Mouse (Mus musculus) MEL (cell line): Measurements from ENCODE around the gene Fos. TPM values are rescaled to one million over a fixed set of nuclear protein-coding genes. Genes with fewer than 3 reads are reported as not detected.

ENCODE experiments used
- DNase-seq: peaks from one replicate; pipeline ENCODE4 v3.0.0; 2011; ENCODE audit warnings: low read depth, low spot score
- H3K27ac ChIP-seq: 2 replicates; pipeline ENCODE4 v1.5.1; 2012; ENCODE audit warnings: low read depth, mild to moderate bottlenecking, control low read depth, low read length, moderate library complexity; ENCODE audit not compliant: control insufficient read depth
- H3K27me3 ChIP-seq, 2 experiments: fragments of 150-350 bp in 1 of 2; sonication (generic) in 1 of 2; 2 replicates each; pipeline ENCODE4 v1.6.1; 2012; ENCODE audit warnings: low read length in 2 of 2, mild to moderate bottlenecking in 2 of 2, improper control_type of control experiment in 1 of 2, moderate library complexity in 1 of 2; ENCODE audit not compliant: insufficient read depth in 2 of 2, control insufficient read depth in 1 of 2
- H3K36me3 ChIP-seq, 2 experiments: 2 replicates each; pipeline ENCODE4 v1.6.1; 2012 to 2014; ENCODE audit warnings: low read length in 2 of 2, improper control_type of control experiment in 1 of 2, inconsistent platforms in 1 of 2, mild to moderate bottlenecking in 1 of 2; ENCODE audit not compliant: insufficient read depth in 2 of 2, control insufficient read depth in 1 of 2
- H3K4me1 ChIP-seq, 2 experiments: fragments of 150-350 bp in 1 of 2; sonication (generic) in 1 of 2; 2 replicates each; pipeline ENCODE4 v1.6.1; 2012; ENCODE audit warnings: low read length in 2 of 2, improper control_type of control experiment in 1 of 2, mild to moderate bottlenecking in 1 of 2; ENCODE audit not compliant: insufficient read depth in 2 of 2, control insufficient read depth in 1 of 2
- H3K4me3 ChIP-seq, 2 experiments: fragments of 150-350 bp in 1 of 2; sonication (generic) in 1 of 2; 2 replicates each; pipeline ENCODE4 v1.5.1; 2012; ENCODE audit warnings: low read depth in 2 of 2, low read length in 2 of 2, mild to moderate bottlenecking in 2 of 2, moderate library complexity in 2 of 2, control low read depth in 1 of 2, improper control_type of control experiment in 1 of 2; ENCODE audit not compliant: control insufficient read depth in 1 of 2, insufficient read depth in 1 of 2
- H3K79me2 ChIP-seq: 2 replicates; pipeline ENCODE4 v1.6.1; 2012; ENCODE audit warnings: mild to moderate bottlenecking, low read length, moderate library complexity; ENCODE audit not compliant: control insufficient read depth, poor library complexity, insufficient read depth
- H3K9ac ChIP-seq: 2 replicates; pipeline ENCODE4 v1.6.1; 2012; ENCODE audit warnings: low read depth, mild to moderate bottlenecking, control low read depth, low read length, moderate library complexity; ENCODE audit not compliant: control insufficient read depth, poor library complexity, severe bottlenecking
- H3K9me3 ChIP-seq: fragments of 150-350 bp; sonication (generic); replicated peaks from 2 replicates; pipeline ENCODE4 v1.6.1; 2012; ENCODE audit warnings: mild to moderate bottlenecking, low read length, improper control_type of control experiment, moderate library complexity; ENCODE audit not compliant: insufficient read depth
- CHD1 ChIP-seq: IDR thresholded peaks from 2 replicates; pipeline ENCODE4 v1.6.1; 2012; ENCODE audit warnings: low read depth, mild to moderate bottlenecking, inconsistent platforms, low read length, improper control_type of control experiment
- CHD2 ChIP-seq: IDR thresholded peaks from 2 replicates; pipeline ENCODE4 v1.6.1; 2011; ENCODE audit warnings: low read length, improper control_type of control experiment
- E2F4 ChIP-seq: IDR thresholded peaks from 2 replicates; pipeline ENCODE4 v1.6.1; 2011; ENCODE audit warnings: low read depth, low read length, improper control_type of control experiment, borderline replicate concordance
- EP300 ChIP-seq, 2 experiments: IDR thresholded peaks; 2 replicates each; pipeline ENCODE4 v1.6.1; 2011; ENCODE audit warnings: improper control_type of control experiment in 2 of 2, low read length in 2 of 2, low read depth in 1 of 2, mild to moderate bottlenecking in 1 of 2
- ETS1 ChIP-seq: IDR thresholded peaks from 2 replicates; pipeline ENCODE4 v1.6.1; 2012; ENCODE audit warnings: low read depth, mild to moderate bottlenecking, inconsistent platforms, low read length, improper control_type of control experiment, moderate library complexity
- GABPA ChIP-seq: IDR thresholded peaks from 2 replicates; pipeline ENCODE4 v1.6.1; 2012; ENCODE audit warnings: low read depth, mild to moderate bottlenecking, inconsistent platforms, low read length, improper control_type of control experiment, moderate library complexity
- GATA1 ChIP-seq: IDR thresholded peaks from 2 replicates; pipeline ENCODE4 v1.6.1; 2011; ENCODE audit warnings: low read depth, low read length, improper control_type of control experiment
- HCFC1 ChIP-seq: IDR thresholded peaks from 2 replicates; pipeline ENCODE4 v1.6.1; 2012; ENCODE audit warnings: low read depth, mild to moderate bottlenecking, inconsistent platforms, low read length, improper control_type of control experiment, moderate library complexity
- MAFK ChIP-seq: IDR thresholded peaks from 2 replicates; pipeline ENCODE4 v1.6.1; 2011; ENCODE audit warnings: low read depth, mild to moderate bottlenecking, low read length, improper control_type of control experiment, borderline replicate concordance
- MAX ChIP-seq: IDR thresholded peaks from 2 replicates; pipeline ENCODE4 v1.6.1; 2011; ENCODE audit warnings: low read length, improper control_type of control experiment
- MEF2A ChIP-seq: IDR thresholded peaks from 2 replicates; pipeline ENCODE4 v1.6.1; 2014; ENCODE audit warnings: low read depth, mild to moderate bottlenecking, inconsistent platforms, low read length, improper control_type of control experiment; ENCODE audit not compliant: poor library complexity, insufficient replicate concordance, severe bottlenecking; ENCODE audit errors: extremely low read depth
- MXI1 ChIP-seq: IDR thresholded peaks from 2 replicates; pipeline ENCODE4 v1.6.1; 2011; ENCODE audit warnings: mild to moderate bottlenecking, low read depth, low read length, improper control_type of control experiment
- MYC ChIP-seq: IDR thresholded peaks from 2 replicates; pipeline ENCODE4 v1.6.1; 2011; ENCODE audit warnings: low read depth, mild to moderate bottlenecking, low read length, improper control_type of control experiment, moderate library complexity
- NRF1 ChIP-seq: IDR thresholded peaks from 2 replicates; pipeline ENCODE4 v1.6.1; 2014; ENCODE audit warnings: low read depth, mild to moderate bottlenecking, inconsistent platforms, low read length, improper control_type of control experiment, moderate library complexity; ENCODE audit not compliant: poor library complexity, insufficient read depth, severe bottlenecking
- POLR2A ChIP-seq, 2 experiments: IDR thresholded peaks; 2 replicates each; pipeline ENCODE4 v1.6.1; 2011 to 2012; ENCODE audit warnings: low read length in 2 of 2, mild to moderate bottlenecking in 2 of 2, control low read depth in 1 of 2, improper control_type of control experiment in 1 of 2, low read depth in 1 of 2, moderate library complexity in 1 of 2; ENCODE audit not compliant: control insufficient read depth in 1 of 2, insufficient read depth in 1 of 2, poor library complexity in 1 of 2
- POLR2AphosphoS5 ChIP-seq: IDR thresholded peaks from 2 replicates; pipeline ENCODE4 v1.6.1; 2012; ENCODE audit warnings: low read depth, borderline replicate concordance, mild to moderate bottlenecking, inconsistent platforms, low read length, moderate library complexity, mixed read lengths
- RAD21 ChIP-seq: IDR thresholded peaks from 2 replicates; pipeline ENCODE4 v1.6.1; 2011; ENCODE audit warnings: mild to moderate bottlenecking, low read depth, low read length, improper control_type of control experiment
- RCOR1 ChIP-seq: IDR thresholded peaks from 2 replicates; pipeline ENCODE4 v1.6.1; 2012; ENCODE audit warnings: low read depth, mild to moderate bottlenecking, inconsistent platforms, low read length, improper control_type of control experiment
- SIN3A ChIP-seq: IDR thresholded peaks from 2 replicates; pipeline ENCODE4 v1.6.1; 2012; ENCODE audit warnings: low read length, improper control_type of control experiment, inconsistent platforms
- ZKSCAN1 ChIP-seq: IDR thresholded peaks from 2 replicates; pipeline ENCODE4 v1.6.1; 2012; ENCODE audit warnings: low read depth, mild to moderate bottlenecking, inconsistent platforms, low read length, improper control_type of control experiment, moderate library complexity
- ZNF384 ChIP-seq: IDR thresholded peaks from 2 replicates; pipeline ENCODE4 v1.6.1; 2012; ENCODE audit warnings: low read depth, mild to moderate bottlenecking, inconsistent platforms, low read length, improper control_type of control experiment
- polyA plus RNA-seq, 2 experiments: library from polyadenylated mRNA; stranded (reverse) in 1 of 2; unstranded in 1 of 2; fragments of >175 nt in 1 of 2; fragments of >200 nt in 1 of 2; gene quantifications; 2 replicates each; pipeline versions ENCODE4 v1.2.1 to v1.2.4; 2012; ENCODE audit warnings: low replicate concordance in 2 of 2, low read depth in 1 of 2; ENCODE audit not compliant: insufficient read length in 2 of 2, insufficient read depth in 1 of 2, missing spikeins in 1 of 2
- total RNA-seq: library from RNA; depleted of rRNA; stranded (reverse); fragments of 300-350 nt; gene quantifications from 2 replicates; pipeline ENCODE4 v1.2.3, GENCODE M21; 2012

Gene Fos
- total and polyA plus RNA-seq, 3 experiments: 0.81 to 1.4 TPM; not detected in 1

DNA sequence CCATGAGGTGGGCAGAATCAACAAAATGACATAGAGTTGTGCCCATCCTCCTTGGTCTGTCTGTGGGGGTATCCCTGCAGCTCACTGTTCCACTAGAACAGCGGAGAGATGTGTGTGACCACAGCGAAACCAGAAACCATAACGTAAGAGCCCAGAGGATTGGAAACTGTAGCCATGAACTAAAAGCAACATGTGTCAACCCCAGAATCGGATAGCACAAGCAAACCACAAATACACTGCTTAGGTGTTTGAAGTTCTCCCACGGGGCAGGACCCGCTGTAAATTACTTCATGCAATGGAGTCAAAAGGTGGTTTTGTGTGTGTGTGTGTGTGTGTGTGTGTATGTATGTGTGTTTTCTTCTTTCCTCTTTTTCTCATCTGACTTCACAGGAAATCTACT, 26.7 kb upstream of the Fos start:
- Histone ChIP-seq H3K27me3 (peaks cover 4 to 17% of the 10 kb centered on the region in 2 experiments; a peak in 3 of 4 replicates), H3K36me3 (peaks cover 0 to 2% of the 10 kb centered on the region in 2 experiments; a peak in 1 of 4 replicates), H3K79me2 (no peaks in the 10 kb centered on the region), H3K4me1 (peaks cover 0 to 6% of the 10 kb centered on the region in 2 experiments; a peak in 1 of 4 replicates), H3K27ac (no peak overlapping the region), H3K4me3 (no peak overlapping the region), H3K9ac (no peak overlapping the region), H3K9me3 (no peaks in the 10 kb centered on the region)
- TF ChIP-seq MAX: no peak
- TF ChIP-seq MXI1: no peak
- no peak for TF ChIP-seq SIN3A
- no peak for TF ChIP-seq CHD1
- TF ChIP-seq POLR2A (IDR thresholded peaks at IDR 0.05; ENCODE audit: control insufficient read depth in 1 of 2, insufficient read depth in 1 of 2, low read depth in 1 of 2, low read length in 2 of 2, poor library complexity in 1 of 2): no peak
- TF ChIP-seq MEF2A: no peak
- TF ChIP-seq CHD2: no peak
- TF ChIP-seq RCOR1: no peak
- no peak for TF ChIP-seq ZNF384
- TF ChIP-seq RAD21: no peak
- TF ChIP-seq MAFK: no peak
- TF ChIP-seq ETS1: no peak
- TF ChIP-seq NRF1: no peak
- no peak for TF ChIP-seq E2F4
- TF ChIP-seq POLR2AphosphoS5: no peak
- no peak for TF ChIP-seq GABPA
- DNase-seq: no peak

DNA sequence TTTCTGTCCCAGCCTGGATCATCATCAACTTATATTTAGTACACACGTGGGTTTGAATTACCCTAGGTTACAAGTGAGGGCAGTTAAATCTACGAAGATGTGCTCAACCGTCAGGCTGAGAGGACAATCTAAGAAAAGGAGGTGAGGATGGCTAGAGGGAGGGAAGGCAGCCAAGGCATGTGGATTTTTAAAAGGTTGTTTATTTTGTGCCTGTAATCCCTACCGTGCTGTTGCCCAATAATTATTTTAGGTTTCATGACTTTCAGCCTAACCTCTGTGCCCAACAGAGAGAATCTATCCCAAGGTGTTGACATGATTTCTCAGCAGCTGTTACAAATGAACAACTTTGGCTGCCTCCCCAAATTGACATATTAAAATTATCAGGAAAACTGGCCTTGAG, 26.2 kb upstream of the Fos start:
- no peak overlapping the region for H3K27ac ChIP-seq
- no peak overlapping the region for H3K9ac ChIP-seq
- DNase-seq: no peak
- no peaks in the 10 kb centered on the region for H3K79me2 ChIP-seq
- H3K4me3 ChIP-seq: no peak overlapping the region
- H3K9me3 ChIP-seq: no peaks in the 10 kb centered on the region
- H3K27me3 ChIP-seq: peaks cover 4 to 17% of the 10 kb centered on the region in 2 experiments; a peak in 3 of 4 replicates
- peaks cover 0 to 2% of the 10 kb centered on the region in 2 experiments; a peak in 1 of 4 replicates for H3K36me3 ChIP-seq
- TF ChIP-seq EP300 (IDR thresholded peaks at IDR 0.05; ENCODE audit: low read depth in 1 of 2, low read length in 2 of 2) (no peak), SIN3A (no peak), ZKSCAN1 (no peak), ETS1 (no peak), HCFC1 (no peak), GATA1 (no peak), MYC (no peak), RCOR1 (no peak)
- H3K4me1 ChIP-seq: peaks cover 0 to 6% of the 10 kb centered on the region in 2 experiments; a peak in 1 of 4 replicates
